Mouse (Mus musculus) heart, embryonic 14.5 days (tissue): Measurements from ENCODE around the gene Reps2. TPM values are rescaled to one million over a fixed set of nuclear protein-coding genes. Genes with fewer than 3 reads are reported as not detected.

Experiments
- ATAC-seq: fragments of 200-750 bp; cut with Nextera tagmentation; 2 replicates; pipeline ENCODE4 v1.8.0; 2017; ENCODE audit warnings: low read depth, moderate TSS enrichment; ENCODE audit not compliant: insufficient number of reproducible peaks, insufficient read depth, low FRiP score
- H3K27ac ChIP-seq, 2 experiments: fragments of 200-500 bp in 1 of 2; fragments of 300-500 bp in 1 of 2; sonication (generic) in 1 of 2; replicated peaks in 1 of 2; 2 replicates each; pipeline ENCODE4 v1.5.1; 2012 to 2014; ENCODE audit warnings: low read depth in 2 of 2, low read length in 2 of 2, control low read depth in 1 of 2, mild to moderate bottlenecking in 1 of 2, mixed read lengths in 1 of 2; ENCODE audit not compliant: control insufficient read depth in 1 of 2, insufficient read depth in 1 of 2
- H3K27me3 ChIP-seq: fragments of 300-500 bp; sonication (generic); 2 replicates; pipeline ENCODE4 v1.6.1; 2014; ENCODE audit warnings: mild to moderate bottlenecking, low read length, control low read depth; ENCODE audit not compliant: control insufficient read depth, insufficient read depth
- H3K36me3 ChIP-seq: fragments of 300-500 bp; sonication (generic); 2 replicates; pipeline ENCODE4 v1.6.1; 2014; ENCODE audit warnings: mild to moderate bottlenecking, control low read depth, low read length, mixed read lengths; ENCODE audit not compliant: control insufficient read depth, insufficient read depth
- H3K4me1 ChIP-seq, 2 experiments: fragments of 200-500 bp in 1 of 2; fragments of 300-500 bp in 1 of 2; sonication (generic) in 1 of 2; 2 replicates each; pipeline ENCODE4 v1.6.1; 2012 to 2014; ENCODE audit warnings: low read length in 2 of 2, control low read depth in 1 of 2, mixed read lengths in 1 of 2; ENCODE audit not compliant: control insufficient read depth in 2 of 2, insufficient read depth in 2 of 2
- H3K4me2 ChIP-seq: fragments of 300-500 bp; sonication (generic); 2 replicates; pipeline ENCODE4 v1.6.1; 2014; ENCODE audit warnings: mild to moderate bottlenecking, low read length
- H3K4me3 ChIP-seq, 2 experiments: fragments of 200-500 bp in 1 of 2; fragments of 300-500 bp in 1 of 2; sonication (generic) in 1 of 2; 2 replicates each; pipeline ENCODE4 v1.5.1; 2012 to 2014; ENCODE audit warnings: low read length in 2 of 2, mild to moderate bottlenecking in 2 of 2, control low read depth in 1 of 2, low read depth in 1 of 2, moderate library complexity in 1 of 2; ENCODE audit not compliant: control insufficient read depth in 1 of 2, insufficient read depth in 1 of 2
- H3K9ac ChIP-seq: fragments of 300-500 bp; sonication (generic); 2 replicates; pipeline ENCODE4 v1.6.1; 2014; ENCODE audit warnings: mild to moderate bottlenecking, low read length
- H3K9me3 ChIP-seq: fragments of 300-500 bp; sonication (generic); 2 replicates; pipeline ENCODE4 v1.6.1; 2016; ENCODE audit warnings: low read length, control low read depth; ENCODE audit not compliant: control insufficient read depth
- WGBS: fragments of 180-500 bp; shearing (Covaris S2); extraction: QIAGEN DNeasy Blood & Tissue Kit; methylation state at CpG from one replicate; pipeline ENCODE4 v1.1.7; 2014; 5-methylcytosine and 5-hydroxymethylcytosine counted together
- polyA plus RNA-seq: library from polyadenylated mRNA; unstranded; fragments of >200 nt; fragmentation: Nextera tagmentation; extraction: Ambion mirVana; gene quantifications from 2 replicates; pipeline ENCODE4 v1.2.1, GENCODE M21; 2014

Reps2 gene
- polyA plus RNA-seq, 1 experiment from 2014 or later, result 0.57 TPM

GRCm38 (mm10) chrX:162413124-162413523 is 230.3 kb downstream of the Reps2 start:
- Histone ChIP-seq H3K4me3 (no peak overlapping the region), H3K36me3 (no peaks in the 10 kb centered on the region), H3K9ac (no peak overlapping the region), H3K4me2 (no peak overlapping the region), H3K27me3 (no peaks in the 10 kb centered on the region), H3K4me1 (no peaks in the 10 kb centered on the region), H3K27ac (no peak overlapping the region), H3K9me3 (no peaks in the 10 kb centered on the region)
- 70% methylated on average over 2 of the region's 2 CpGs for WGBS
- ATAC-seq, result no peak

GRCm38 (mm10) chrX:162407291-162407690 is 236.2 kb downstream of the Reps2 start:
- Histone ChIP-seq H3K4me1 (no peaks in the 10 kb centered on the region), H3K4me2 (no peak overlapping the region), H3K4me3 (no peak overlapping the region), H3K9ac (no peak overlapping the region), H3K9me3 (no peaks in the 10 kb centered on the region), H3K27ac (no peak overlapping the region), H3K27me3 (no peaks in the 10 kb centered on the region), H3K36me3 (no peaks in the 10 kb centered on the region)
- WGBS, result 85% methylated on average over 4 of the region's 4 CpGs
- no peak for ATAC-seq

DNA sequence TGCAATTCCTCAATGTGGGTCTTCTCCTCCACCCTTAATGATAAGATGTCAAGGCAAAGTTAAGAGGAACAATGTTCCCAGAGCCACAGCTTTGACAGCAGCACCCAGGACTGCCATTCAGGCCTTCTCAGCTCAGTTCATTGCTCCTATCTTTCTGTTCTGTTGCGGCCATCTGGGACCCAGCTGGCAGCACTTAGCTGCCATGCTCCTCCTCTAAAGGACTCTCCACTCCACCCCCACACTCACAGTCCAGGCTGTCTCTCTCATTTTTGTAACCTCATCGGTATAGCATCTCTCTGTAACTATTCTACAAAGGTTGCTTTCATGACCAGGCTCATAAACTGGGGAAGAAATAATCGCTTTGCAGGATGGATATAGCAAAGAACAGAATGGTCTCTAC is 241.0 kb downstream of the Reps2 start:
- no peak overlapping the region for H3K9ac ChIP-seq
- H3K27me3 ChIP-seq, result no peaks in the 10 kb centered on the region
- no peak overlapping the region for H3K4me3 ChIP-seq
- H3K36me3 ChIP-seq, result no peaks in the 10 kb centered on the region
- no peak overlapping the region for H3K4me2 ChIP-seq
- 65% methylated on average over 3 of the region's 3 CpGs for WGBS
- ATAC-seq, result no peak
- H3K27ac ChIP-seq, result no peak overlapping the region
- H3K4me1 ChIP-seq, result no peaks in the 10 kb centered on the region
- no peaks in the 10 kb centered on the region for H3K9me3 ChIP-seq

- WGBS, result 76% methylated on average over 1 of the region's 1 CpGs
- no peak overlapping the region for H3K4me2 ChIP-seq
- no peaks in the 10 kb centered on the region for H3K4me1 ChIP-seq
- no peaks in the 10 kb centered on the region for H3K9me3 ChIP-seq
- H3K27ac ChIP-seq, result no peak overlapping the region
- H3K27me3 ChIP-seq, result no peaks in the 10 kb centered on the region
- no peak overlapping the region for H3K9ac ChIP-seq
- H3K4me3 ChIP-seq, result no peak overlapping the region
- no peak for ATAC-seq
- no peaks in the 10 kb centered on the region for H3K36me3 ChIP-seq
Observed at GRCm38 (mm10) chrX:162380730-162381129, 262.7 kb downstream of the Reps2 start.

DNA sequence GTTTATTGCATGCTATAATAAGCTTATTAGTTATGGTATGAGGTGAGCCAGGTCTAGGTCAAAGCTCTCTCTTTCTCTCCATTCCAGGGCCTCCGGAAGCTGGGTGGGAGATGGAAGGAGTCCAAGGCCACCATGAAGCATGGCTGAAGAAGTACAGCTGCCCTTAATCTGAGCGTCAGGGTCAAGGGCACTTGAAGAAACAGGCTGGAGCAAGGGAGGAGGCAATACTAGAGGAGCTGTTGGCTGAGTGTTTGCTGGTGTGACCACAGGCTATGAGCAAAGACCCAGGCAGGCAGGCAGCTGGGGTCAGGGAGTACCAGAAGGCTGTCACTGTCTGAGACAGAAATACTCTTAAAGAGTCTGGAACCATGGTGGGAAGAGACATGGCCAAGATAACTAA is 280.2 kb downstream of the Reps2 start:
- peaks cover 0 to 2% of the 10 kb centered on the region in 2 experiments; a peak in 1 of 4 replicates for H3K4me1 ChIP-seq
- ATAC-seq, result no peak
- H3K27ac ChIP-seq, result no peak overlapping the region
- H3K4me2 ChIP-seq, result no peak overlapping the region
- H3K4me3 ChIP-seq, result no peak overlapping the region
- no peaks in the 10 kb centered on the region for H3K27me3 ChIP-seq
- no peaks in the 10 kb centered on the region for H3K36me3 ChIP-seq
- 56% methylated on average over 2 of the region's 2 CpGs for WGBS
- no peaks in the 10 kb centered on the region for H3K9me3 ChIP-seq
- no peak overlapping the region for H3K9ac ChIP-seq

Other genes with a start within 250 kb of the Reps2 start
- gene Rbbp7, start 116.8 kb upstream of the Reps2 start, polyA plus RNA-seq, result 430 and 440 TPM in 2 replicates
- gene Txlng, start 185.8 kb upstream of the Reps2 start, polyA plus RNA-seq, result 11.1 and 11.7 TPM in 2 replicates
- 25.8 and 31.8 TPM in 2 replicates for gene Syap1, start 244.8 kb upstream of the Reps2 start, polyA plus RNA-seq